Mouse (Mus musculus): ENCODE results near the gene 2700049A03Rik.
A peak's percentile ranks its signal among the peaks of the same experiment; 100 is the strongest.
"Not testable (repeated sequence)": the region's sequence is repeated elsewhere in the genome, so short reads cannot be mapped to it uniquely, and the experiment has no call there.

The 2700049A03Rik gene

DNA sequence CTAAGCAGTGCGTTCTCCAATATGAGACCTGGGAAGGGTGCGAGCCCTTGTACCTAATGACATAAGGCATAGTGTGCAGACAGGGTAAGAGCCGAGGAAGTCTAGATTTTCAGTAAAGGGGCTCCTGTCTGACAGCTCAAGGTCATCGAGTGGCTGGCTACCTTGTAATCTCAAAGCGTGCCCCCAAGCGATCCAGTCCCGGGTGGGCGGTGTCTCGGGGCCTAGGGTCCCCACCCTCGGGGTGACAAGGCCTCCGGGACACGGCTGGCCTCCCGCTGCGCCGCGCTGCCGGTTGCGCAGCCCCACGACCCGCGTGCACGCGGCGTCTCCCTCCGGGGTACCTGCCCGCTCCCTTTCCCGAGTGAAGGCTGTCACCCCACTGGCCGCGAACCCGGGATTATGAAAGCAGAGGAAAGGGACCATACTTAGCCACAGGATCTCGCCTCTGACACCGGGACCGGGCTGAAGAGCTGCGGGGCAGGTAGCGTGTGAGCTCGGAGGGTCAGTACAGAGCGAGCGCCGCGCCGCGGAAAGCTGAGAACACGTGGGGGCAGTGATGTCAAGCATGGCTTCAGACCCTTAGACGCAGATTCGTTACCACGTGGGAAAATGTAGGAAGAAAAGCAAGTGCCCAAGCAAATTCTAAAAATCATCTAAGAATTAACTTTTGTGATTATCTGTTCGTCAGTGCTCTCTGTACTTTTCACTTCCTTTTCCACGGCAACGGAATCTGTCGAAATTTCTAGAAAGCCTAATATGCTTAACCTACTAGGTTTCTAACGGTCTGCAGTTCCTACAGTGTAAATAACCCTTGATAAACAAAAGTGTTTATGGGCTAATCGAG, at the start of gene 2700049A03Rik, which contains the start of gene Timm9:
TSS of gene 2700049A03Rik (plus strand) at position 719 of the 844 bp plus-strand sequence.
TSS of gene Timm9 (minus strand) at position 555 of the 844 bp plus-strand sequence.
- DNase-seq (ENCODE audit: low read depth, low spot score) = peak; percentile 94

DNA sequence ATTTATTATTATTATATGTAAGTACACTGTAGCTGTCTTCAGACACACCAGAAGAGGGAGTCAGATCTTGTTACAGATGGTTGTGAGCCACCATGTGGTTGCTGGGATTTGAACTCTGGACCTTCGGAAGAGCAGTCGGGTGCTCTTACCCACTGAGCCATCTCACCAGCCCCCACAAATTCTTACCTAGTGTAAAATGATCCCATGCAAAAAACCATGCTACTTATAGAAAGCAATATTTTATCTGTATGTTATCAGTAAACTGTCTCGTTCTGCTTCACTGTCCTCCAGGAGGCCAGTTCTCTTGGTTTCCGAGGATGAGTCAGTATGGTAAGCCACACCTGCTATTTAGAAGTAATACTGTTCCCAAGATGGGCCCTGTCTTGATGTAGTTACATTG, 32.4 kb upstream of the 2700049A03Rik start:
- not testable (repeated sequence) for DNase-seq (ENCODE audit: low read depth, low spot score)

DNA sequence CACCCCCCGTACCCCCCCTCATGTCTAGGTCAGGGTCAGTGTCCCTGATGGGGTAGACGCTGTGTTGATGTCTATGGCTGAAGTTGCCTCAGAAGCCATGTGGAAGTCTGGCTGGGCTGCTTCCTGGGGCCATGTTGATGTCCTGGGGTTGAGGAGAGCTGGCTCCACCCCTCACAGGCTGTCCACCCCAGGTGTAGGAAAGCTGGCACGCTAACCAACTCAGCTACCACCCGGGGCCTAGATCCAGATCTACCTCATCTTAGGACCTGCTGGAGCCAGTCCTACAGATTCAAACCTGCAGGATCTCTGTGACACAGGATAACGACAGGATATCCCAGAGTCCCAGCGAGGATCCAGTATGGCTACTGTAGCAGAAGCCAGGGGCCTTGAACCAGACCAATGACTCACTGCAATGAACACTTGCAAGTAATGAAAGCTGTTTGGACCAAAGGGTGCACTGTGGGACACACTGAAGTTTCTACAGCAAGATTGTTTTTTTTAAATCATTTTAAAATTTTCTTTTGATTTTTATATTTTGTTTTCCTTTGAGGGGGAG, 29.4 kb upstream of the 2700049A03Rik start:
- no peak for DNase-seq (ENCODE audit: low read depth, low spot score)

DNA sequence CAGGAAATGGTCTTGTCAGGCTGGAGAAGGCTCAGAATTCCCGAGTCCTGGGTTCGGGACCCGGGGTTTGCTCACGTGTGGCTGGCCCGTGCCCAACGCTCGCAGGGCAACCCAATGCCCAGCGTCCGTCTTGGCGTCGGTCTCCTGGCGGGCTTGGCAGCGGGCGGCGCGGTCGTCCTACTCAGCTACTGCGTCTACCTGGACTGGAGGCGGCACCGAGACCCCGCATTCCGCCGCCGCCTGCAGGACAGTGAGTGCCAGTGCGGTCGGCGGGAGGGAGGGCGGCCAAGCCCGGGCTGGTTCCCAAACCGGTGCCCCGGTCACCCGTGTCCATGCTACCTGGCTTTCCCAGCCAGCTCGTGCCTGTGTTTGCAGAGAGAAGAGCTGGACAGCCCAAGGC, 25.3 kb upstream of the 2700049A03Rik start, which contains the start of gene Tomm20l:
TSS of gene Tomm20l (plus strand) at position 98 of the 400 bp plus-strand sequence.
- DNase-seq (ENCODE audit: low read depth, low spot score) = no peak

DNA sequence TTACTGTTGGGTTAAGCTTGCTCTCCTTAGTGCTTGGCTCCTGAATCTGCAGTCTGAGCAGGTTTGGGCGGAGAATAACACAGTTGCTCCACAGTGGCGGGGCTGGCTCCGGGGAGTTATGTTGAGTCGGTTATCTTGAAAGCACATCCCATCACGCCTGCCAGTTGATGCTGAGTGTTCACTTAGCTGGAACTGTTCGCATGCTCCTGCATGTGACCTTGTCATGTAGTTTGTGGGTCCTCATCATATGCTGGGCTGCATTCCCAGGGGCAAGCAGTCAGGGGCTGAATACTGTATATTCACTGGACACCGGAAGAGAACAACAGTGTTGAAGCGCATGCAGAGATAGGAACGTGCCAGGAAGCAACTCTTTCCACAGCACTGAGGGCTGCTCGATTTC, 23.6 kb upstream of the 2700049A03Rik start:
- DNase-seq (ENCODE audit: low read depth, low spot score) = no peak

DNA sequence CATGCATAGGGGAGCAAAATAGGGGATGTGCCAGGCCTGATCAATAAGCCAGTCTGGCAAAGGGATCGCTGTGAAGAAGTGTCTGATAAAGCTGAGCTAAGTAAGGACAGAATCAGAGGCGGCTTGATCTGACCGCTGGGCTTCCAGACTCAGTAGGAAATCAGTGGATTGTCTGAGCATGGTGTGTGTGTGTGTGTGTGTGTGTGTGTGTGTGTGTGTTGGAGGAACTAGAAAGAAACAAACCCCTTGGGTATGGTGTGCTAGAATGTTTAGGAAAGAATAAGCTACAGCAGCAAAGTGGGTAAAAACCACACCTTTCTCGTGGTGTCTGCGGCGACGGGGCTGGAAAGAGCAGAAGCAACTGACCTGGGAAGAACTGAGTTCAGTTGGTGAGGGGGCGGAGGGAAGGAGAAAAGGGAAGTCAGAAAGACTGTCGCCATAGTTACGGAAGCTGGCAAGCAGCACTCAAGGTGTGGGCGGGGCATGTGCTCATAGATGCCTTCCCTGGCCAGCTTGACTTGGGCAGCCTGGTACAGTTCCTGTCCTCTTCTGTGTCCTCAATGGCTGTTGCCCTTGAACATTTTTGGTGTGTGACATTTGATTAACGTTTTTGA, 22.9 kb upstream of the 2700049A03Rik start:
- no peak for DNase-seq (ENCODE audit: low read depth, low spot score)

DNA sequence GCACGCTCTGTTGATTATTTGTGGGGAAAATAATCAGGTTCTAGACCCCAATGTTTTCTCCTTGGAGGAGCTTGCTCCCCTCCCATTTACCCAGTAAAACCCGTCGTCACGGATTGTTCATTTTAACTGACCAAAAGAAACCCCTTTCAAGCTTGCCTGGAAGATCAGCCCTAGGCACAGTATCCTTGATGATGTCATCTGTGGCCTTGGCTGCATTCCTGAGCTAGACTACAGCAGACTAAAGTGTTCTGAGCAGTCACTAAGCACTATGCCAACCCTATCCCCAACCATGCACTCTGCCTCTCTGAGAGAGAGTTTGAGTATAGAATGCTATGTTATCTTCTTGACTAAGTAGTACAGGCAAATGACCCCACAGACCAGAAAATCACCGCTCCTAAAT, 20.2 kb upstream of the 2700049A03Rik start:
- no peak for DNase-seq (ENCODE audit: low read depth, low spot score)

DNA sequence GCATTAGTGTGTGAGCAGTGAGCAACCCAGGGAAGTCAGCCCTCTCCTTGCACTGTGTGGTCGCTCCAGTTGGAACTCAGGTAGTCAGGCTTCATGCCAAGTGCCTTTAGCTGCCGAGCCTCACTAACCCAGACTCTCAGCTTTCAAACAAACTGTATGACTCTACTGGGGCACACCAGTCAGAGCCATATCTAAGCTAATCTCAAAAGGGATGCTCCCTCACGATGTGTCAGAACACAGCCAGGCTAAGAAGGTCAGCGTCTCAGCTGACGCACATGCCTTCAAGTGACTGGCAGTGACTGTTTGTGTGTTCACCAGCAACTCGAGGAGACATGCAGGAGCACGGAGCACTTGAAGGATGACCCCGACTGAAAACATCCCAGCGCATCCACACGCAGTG, 13.9 kb upstream of the 2700049A03Rik start:
- no peak for DNase-seq (ENCODE audit: low read depth, low spot score)

DNA sequence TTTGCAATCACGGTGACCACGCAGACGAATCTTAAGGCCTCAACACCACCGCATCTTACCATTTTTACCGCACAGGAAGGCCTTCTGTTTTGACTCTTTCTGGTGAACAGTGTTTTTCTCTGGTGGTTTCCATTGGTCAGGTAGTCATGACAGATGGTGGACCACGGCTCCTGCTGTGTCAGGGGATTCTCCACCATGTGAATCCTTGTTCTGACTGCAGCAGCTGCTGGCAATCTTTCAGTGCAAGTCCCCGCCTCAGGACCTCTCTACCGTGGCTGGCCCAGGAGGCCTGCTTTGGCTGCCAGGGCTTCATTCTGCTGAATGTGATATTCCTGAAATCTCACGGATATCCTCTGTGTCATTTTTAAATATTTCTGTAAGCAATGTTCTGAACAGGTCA, 13.4 kb upstream of the 2700049A03Rik start:
- no peak for DNase-seq (ENCODE audit: low read depth, low spot score)

DNA sequence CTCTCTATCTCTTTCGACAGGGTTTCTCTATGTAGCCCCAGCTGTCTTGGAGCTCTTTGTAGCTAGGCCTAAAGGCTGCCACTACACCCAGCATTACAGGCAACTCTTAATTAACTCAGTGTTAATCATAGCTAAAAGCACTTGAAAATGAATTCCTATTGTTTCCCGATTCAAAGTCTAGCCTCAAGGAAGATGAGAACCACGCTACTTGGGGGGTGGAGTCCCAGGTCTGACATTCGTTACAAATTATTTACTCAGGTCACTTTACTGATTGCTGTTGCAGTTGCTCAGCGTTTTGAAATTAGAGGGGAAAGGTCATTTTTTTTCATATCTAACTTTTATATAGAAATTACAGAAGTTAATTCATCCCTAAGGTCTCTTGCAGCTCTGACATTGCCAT, 1.1 kb upstream of the 2700049A03Rik start:
- DNase-seq (ENCODE audit: low read depth, low spot score) = no peak

DNA sequence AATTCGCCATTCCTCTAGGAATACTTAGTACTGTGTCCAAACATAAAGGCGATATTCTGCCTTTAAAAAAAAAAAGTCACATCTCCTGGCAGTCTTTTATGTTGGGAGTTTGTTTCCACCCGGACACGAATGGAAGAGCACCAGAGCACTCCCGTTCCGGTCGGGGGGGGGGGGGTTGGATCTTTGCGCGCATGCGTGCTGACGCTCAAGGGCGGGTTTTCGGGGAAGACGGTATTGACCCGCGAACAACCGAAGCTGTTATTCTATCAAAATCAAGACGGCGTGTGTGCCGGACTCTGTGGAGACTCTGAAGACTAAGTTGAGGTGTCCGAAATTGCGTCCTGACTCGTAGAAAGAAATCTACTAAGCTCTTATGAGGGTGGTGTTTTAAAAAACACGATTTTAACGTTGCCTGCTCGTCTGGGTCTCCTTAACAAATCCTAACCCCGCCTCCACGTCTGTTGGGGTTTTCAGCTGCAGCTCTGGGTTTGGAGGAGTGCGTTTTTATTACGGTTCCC, 385 bp downstream of the 2700049A03Rik start:
- DNase-seq (ENCODE audit: low read depth, low spot score) = no peak

DNA sequence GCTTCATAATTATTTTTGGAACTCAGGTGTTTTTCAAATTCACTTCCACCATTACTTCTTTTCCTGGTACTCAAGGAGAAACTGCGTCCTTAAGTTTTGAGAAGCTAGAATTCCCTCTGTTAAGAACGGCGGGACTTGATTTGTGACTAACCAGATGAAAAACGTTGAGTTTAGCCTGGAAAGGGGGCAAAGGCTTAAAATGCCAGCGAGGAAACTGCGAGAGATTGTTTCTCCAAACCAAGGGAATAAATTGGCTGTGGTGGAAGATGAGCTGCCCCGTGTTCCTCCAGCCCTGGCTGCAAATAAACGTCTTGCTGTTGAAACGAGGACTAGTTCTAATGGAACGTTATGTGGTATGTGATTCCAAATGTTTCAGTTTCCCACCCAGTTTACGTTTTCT, 1.0 kb downstream of the 2700049A03Rik start:
- DNase-seq (ENCODE audit: low read depth, low spot score) = no peak

DNA sequence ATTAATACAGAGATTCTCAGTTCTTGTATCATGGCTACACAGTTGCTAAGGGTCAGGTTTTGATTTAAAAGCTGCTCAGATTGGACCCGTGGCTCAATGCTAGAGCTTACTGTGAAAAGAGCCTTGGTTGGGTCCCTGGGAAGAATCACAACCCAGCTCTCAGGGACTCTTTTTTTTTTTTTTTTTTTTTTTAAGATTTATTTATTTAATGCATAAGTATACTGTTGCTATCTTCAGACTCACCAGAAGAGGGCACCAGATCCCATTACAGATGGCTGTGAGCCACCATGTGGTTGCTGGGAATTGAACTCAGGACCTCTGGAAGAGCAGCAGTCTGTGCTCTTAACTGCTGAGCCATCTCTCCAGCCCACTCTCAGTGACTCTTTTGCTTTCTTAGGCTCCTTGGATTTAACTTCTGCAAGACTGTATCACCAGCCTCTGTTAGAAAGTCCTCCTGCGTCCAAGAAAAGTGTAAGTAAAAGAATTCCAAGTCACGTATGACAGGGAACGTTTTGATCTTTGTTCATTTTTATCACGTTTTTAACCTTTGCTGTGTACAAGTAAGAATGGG, 2.7 kb downstream of the 2700049A03Rik start:
- DNase-seq (ENCODE audit: low read depth, low spot score) = no peak

DNA sequence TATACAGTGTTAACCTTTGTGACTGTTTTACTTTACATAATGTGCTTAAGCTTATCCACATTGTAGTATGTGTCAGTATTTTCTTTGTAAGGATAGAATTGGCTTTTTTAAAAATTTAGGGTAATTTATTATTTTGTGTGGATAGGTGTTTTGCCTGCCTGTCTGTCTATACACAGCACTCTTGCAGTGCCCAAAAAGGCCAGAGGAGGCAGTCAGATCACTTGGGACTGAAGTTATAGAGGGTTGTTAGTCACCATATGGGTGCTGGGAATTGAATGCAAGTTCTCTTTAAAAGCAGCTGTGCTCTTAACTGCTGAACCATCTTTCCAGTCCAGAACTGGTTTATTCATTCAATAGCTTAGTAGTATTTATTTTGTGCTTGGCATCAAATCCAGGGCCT, 4.5 kb downstream of the 2700049A03Rik start:
- DNase-seq (ENCODE audit: low read depth, low spot score) = no peak

DNA sequence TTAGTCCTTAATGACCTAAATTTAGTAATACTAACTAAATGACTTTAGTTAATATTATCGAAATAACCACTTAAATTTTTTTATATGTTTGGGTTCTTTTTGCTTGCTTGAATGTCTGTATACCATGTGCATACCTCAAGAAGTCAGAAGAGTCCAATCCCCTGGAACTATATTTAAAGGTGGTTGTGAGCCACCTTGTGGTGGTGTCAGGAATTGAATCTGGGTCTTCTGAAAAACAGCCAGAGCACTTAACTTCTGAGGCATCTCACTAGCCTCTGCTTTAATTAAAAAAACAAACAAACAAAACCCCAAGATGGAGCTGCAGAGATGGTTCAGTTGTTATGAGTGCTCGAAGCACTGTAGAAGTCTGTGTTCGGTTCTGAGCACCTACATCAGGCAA, 11.0 kb downstream of the 2700049A03Rik start:
- DNase-seq (ENCODE audit: low read depth, low spot score) = peak; percentile 16

DNA sequence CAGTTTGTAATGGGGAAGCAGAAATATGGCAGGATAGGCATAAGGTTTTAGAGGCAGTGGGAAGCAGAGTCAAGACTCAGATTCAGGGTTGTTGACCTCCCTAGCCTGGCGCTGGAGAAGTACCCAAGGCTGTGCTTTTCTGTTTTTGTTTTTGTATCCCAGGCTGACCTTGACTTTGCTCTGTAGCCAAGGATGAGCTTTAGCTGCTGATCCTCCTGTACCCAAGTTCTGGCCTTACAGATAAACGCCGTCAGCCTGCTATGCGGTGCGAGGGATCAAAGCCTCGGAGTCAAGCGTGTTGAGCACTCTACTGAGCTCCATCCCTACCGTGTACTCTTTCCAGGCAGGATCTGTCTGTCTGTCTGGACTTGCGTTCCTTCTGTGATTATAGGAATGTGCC, 12.2 kb downstream of the 2700049A03Rik start:
- DNase-seq (ENCODE audit: low read depth, low spot score) = no peak

DNA sequence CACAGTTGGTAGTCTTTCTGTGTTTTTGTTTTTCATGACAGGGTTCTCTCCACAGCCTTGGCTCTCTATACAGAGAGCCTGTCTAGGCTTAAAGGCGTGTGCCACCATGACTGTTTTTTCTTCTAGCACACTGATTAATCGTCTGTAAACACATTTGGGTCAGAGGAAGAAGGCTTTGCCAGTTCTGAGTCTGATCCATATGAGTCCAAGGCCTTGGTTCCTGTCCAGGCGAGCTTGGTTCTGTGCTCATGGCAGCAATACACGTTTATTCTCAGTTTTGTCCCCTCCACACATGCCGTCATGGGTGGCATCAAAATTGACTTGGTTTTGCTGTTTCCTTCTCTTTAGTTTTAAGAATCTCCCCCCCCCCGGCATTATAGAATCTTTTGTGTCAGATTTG, 12.8 kb downstream of the 2700049A03Rik start:
- no peak for DNase-seq (ENCODE audit: low read depth, low spot score)

DNA sequence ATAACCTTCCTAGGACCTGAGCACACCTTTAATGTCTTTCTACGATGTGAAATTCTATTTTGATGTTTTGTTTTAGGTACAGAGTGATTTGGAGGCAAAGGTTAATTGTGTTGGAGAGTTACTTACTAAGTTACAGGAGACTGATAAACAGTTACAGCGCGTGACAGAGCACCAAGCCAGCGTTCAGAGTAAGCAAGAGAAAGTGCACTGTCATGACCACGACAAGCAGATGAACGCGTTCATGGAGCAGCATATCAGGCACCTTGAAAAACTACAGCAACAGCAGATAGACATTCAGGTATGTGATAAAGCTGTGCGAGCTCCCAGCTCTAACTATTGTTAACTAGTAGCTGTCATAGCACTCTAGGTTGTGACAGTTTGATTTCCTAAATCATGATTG, 13.5 kb downstream of the 2700049A03Rik start:
- no peak for DNase-seq (ENCODE audit: low read depth, low spot score)

DNA sequence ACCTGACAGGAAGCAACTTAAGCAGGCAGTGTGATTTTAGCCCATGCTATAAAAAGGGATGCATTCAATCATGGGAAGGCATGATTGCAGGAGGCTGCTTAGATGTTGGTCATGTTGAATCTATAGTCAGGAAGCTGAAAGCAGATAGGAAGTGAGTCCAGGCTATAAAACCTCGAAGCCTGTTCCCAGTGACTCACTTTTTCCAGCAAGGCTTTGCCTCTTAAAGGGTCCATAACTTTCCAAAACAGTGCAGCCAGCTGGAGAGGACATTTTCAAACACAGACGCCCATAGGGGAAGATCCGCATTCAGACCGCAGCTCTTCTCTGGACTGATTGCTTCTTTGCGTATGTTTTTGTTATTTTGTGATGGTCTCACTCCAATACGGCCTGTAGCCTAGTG, 18.3 kb downstream of the 2700049A03Rik start:
- DNase-seq (ENCODE audit: low read depth, low spot score) = no peak

DNA sequence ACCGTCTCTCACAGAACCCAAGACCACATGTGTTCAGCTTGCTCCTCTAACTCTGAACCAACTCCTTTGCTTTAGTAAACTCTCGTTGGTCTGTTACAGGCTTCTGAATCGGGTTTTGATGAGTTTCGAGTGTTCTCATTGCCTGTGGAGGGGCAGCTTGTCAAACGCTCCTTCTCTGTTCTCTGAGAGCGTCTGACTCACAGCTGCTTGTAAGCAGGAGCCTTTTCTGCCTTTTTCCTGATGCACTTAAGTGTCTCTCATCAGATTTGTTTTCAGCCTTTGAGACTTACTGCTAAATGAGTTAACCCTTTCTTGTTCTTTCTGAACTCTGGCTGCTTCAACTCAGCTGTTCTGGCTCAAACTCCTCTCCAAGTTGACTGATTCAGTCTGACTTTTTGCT, 21.3 kb downstream of the 2700049A03Rik start:
- DNase-seq (ENCODE audit: low read depth, low spot score) = no peak

DNA sequence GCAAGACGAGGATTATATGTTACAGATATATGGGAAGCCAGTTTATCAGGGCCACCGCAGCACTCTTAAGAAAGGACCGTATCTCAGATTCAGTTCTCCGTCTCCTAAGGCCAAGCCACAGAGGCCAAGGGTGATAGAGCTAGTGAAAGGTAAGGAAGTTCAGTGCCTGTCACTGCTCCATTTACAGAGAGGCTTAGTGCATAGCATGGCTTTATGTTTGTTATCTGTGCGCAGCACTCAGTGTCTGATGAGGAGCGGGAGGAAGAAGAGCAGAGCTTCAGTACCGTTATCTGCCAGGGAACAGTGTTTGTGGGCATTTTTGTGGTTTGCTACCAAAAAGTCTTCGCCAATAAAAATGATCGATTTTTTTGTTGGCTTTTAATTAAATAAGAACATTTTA, 27.8 kb downstream of the 2700049A03Rik start:
- no peak for DNase-seq (ENCODE audit: low read depth, low spot score)

DNA sequence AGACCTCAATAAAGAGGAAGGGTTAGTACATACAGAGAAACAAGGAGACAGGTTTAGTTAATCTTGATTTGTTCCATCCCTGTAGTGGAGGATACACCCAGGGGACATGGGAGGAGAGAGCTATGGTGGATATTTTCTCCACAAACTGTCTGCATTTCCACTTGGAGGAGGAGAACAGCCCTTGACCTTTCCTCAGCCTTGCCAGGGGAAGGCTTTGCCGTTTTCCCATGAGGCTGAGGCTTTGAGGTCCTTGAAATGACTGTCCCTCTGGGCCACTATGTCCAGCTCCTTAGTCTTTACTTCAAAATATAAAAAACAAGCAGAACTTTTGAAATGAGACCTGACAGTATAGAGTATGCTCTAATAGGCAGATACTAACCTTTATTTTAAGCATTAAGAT, 33.3 kb downstream of the 2700049A03Rik start:
- no peak for DNase-seq (ENCODE audit: low read depth, low spot score)
